Mouse (Mus musculus): ENCODE data around the gene Hist1h1d.
"Not testable (repeated sequence)": the region's sequence is repeated elsewhere in the genome, so short reads cannot be mapped to it uniquely, and the experiment has no call there.

Hist1h1d gene

DNA sequence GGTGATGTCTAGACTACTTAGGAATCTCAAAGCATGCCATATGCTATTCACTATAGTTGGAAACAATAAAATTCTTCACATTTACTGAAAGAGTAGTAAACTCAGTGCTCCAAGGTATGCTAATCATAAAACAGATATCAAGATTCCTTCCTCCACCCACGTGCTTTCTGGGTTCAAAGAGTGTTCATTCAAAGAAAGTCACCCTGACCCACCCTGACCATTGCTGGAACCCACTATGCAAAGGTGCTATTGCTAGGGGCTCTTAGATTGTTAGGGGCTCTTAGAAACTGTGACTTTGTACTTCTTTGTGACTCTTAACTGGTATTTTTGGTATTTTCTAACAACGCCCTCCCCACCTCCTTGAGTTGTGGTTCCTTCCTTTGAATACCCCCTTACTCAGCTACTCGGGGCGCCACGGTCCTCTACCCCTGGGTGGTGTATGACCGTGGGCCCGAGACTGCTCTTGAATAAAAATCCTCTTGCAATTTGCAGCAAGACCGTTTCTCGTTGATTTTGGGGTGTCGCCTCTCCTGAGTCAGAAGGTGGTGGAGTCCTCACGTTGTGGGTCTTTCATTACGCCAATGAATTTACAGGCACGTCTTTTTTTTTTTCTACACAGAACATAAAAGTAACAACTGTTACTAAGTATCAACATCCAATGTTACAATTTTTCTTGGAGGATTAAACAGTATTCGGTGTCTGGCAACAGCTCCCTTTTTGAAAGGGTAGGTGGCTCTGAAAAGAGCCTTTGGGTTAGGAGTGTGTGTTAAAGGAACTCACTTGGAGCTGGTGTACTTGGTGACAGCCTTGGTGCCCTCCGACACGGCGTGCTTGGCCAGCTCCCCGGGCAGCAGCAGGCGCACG, 20.2 kb downstream of the Hist1h1d start:
- DNase-seq (ENCODE audit: extremely low spot score, low spot score): not testable (repeated sequence)

DNA sequence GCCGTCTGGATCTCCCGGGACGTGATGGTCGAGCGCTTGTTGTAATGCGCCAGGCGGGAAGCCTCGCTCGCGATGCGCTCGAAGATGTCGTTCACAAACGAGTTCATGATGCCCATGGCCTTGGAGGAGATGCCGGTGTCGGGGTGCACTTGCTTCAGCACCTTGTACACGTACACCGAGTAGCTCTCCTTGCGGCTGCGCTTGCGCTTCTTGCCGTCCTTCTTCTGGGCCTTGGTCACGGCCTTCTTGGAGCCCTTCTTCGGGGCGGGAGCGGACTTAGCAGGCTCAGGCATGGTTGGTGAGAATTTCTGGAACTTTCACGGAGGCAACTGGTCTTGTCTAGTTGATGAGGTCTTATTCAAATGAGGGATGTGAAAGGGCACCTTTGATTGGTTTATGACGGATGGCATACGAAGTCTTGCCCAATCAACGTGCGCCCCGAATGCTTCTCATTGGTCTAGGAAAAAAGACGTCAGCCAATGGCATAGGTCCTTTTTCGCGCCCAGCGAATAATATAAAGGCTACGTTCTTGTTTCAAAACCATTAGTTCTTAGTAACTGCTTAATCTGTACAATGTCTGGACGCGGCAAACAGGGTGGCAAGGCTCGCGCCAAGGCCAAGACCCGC, 20.9 kb downstream of the Hist1h1d start, which contains the start of the genes Hist1h2bf and Hist1h2ad:
Gene Hist1h2bf (minus strand): TSS at position 299 of the 627 bp plus-strand sequence.
Gene Hist1h2ad (plus strand): TSS at position 484 of the 627 bp plus-strand sequence.
- DNase-seq (ENCODE audit: extremely low spot score, low spot score): peak; percentile 83

DNA sequence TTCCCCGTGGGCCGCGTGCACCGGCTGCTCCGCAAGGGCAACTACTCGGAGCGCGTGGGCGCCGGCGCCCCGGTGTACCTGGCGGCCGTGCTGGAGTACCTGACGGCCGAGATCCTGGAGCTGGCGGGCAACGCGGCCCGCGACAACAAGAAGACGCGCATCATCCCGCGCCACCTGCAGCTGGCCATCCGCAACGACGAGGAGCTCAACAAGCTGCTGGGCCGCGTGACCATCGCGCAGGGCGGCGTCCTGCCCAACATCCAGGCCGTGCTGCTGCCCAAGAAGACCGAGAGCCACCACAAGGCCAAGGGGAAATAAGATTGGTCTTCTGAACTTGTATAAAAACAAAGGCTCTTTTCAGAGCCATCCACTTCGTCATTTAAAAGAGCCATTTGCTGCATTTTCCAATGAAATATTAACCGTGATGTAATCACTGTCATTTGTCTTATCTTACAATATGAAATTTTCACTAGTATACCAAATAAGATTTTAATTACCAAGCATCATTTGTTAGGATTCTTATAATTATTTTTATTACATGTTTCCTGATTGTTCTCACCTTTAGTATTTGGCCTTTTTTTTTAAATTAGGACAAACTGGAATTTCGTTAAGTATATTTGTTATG, 21.6 kb downstream of the Hist1h1d start:
- DNase-seq (ENCODE audit: extremely low spot score, low spot score): not testable (repeated sequence)

DNA sequence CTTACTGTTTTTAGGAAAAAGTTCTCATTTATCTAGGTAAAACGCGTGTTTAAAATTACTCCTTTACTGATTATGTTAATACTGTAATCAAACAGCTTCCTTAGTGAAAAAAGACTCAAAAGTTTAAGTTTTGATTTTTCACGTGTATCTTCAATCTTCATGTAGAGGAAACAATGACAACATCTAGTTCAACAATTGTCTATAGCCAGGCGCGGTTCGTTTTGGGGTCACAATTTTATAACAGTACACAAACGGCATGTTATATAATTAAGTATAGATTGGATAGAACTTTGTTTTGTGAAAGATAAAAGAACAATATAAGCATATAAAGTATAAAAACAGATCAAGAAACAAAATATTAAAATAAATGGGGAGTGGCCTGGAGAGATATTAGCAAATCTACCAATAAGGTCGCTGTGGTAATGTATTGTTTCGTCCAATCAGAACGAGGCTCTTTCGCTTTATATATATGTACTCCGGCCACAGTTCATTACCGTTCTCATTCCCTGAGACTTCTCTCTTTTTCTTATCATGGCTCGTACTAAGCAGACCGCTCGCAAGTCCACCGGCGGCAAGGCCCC, 22.3 kb downstream of the Hist1h1d start, which contains the start of gene Hist1h3d:
Gene Hist1h3d (plus strand): TSS at position 493 of the 581 bp plus-strand sequence.
- DNase-seq (ENCODE audit: extremely low spot score, low spot score): peak; percentile 65

DNA sequence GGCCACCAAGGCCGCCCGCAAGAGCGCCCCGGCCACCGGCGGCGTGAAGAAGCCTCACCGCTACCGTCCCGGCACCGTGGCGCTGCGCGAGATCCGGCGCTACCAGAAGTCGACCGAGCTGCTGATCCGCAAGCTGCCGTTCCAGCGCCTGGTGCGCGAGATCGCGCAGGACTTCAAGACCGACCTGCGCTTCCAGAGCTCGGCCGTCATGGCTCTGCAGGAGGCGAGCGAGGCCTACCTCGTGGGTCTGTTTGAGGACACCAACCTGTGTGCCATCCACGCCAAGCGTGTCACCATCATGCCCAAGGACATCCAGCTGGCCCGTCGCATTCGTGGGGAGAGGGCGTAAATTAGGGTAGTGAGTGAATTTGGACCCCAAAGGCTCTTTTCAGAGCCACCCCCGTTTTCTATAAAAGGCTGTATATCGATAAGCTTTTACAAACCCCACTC, 22.8 kb downstream of the Hist1h1d start:
- DNase-seq (ENCODE audit: extremely low spot score, low spot score): not testable (repeated sequence)

DNA sequence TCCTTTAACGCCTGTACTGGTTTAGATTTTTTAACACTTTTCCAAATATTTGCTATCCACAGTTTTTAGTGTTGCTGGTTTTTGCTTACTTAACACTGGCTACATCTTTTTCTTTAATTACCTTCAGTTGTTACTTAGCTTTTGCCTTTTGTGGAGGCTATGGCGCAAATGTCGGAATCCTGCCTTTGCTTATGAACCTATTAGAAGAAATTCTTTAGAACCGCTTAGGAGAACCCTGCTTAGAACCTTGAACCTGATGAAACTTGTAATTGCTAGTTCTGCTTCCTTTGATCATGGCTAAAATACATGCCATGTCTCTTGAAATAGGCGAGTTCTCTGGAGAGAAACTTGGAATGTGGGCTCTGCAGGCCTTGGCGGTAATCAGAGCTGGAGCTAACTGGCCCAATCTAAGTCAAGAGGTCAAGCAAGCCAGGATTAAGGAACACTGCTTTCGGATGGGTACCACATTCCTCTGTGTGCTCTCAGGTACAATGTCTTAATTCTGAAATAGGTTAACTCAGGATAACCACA, 23.4 kb downstream of the Hist1h1d start:
- peak; percentile 52 for DNase-seq (ENCODE audit: extremely low spot score, low spot score)

DNA sequence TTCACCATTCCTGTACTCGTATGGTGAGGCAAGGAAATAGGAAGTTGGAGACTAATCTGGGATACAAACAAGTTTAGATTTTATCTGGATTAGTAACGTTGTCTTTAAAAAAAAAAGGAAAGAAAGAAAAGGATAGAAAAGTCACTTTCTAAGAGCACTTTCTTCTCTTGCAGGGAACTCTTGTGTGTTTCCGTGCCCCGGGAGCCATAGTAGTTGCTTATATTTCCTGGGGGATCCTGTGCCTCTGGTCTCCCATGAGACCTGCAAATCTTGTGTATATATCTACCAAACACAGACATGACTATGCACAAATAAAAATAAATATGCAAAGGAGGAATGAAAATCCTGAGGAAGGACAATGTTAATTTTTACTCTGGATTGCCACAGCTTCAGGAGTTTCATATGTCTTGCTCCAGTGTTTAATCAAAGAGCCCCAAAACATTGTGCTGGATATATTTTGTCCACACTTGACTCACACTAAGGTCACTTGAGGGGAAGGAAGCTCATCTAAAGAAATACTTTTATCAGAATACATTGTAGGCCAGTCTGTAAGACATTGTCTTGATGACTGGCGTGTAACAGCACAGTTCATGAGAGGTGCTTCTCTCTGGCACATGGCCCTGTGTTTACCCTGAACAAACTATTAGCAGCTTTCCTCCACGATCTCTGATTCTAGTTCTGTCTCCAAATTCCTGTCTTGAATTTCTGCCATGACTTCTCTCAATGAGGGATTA, 24.0 kb downstream of the Hist1h1d start:
- no peak for DNase-seq (ENCODE audit: extremely low spot score, low spot score)

DNA sequence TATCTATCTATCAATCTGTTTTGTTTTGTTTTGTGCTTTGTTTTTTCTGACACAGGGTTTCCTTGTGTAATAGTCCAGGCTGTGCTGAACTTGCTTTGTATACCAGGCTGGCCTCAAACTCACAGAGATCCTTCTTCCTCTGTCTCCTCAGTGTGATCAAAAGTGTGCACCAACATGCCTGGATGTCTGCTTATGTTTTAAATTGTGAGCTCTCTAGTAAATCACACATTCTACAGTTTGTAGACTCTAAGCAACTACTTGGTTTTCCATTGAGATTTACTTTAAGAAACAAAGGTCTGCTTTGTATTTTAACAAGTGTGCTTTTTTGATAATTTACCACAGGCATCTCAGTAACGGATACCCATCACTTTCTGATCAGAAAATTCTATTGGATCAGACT, 24.8 kb downstream of the Hist1h1d start:
- DNase-seq (ENCODE audit: extremely low spot score, low spot score): no peak

DNA sequence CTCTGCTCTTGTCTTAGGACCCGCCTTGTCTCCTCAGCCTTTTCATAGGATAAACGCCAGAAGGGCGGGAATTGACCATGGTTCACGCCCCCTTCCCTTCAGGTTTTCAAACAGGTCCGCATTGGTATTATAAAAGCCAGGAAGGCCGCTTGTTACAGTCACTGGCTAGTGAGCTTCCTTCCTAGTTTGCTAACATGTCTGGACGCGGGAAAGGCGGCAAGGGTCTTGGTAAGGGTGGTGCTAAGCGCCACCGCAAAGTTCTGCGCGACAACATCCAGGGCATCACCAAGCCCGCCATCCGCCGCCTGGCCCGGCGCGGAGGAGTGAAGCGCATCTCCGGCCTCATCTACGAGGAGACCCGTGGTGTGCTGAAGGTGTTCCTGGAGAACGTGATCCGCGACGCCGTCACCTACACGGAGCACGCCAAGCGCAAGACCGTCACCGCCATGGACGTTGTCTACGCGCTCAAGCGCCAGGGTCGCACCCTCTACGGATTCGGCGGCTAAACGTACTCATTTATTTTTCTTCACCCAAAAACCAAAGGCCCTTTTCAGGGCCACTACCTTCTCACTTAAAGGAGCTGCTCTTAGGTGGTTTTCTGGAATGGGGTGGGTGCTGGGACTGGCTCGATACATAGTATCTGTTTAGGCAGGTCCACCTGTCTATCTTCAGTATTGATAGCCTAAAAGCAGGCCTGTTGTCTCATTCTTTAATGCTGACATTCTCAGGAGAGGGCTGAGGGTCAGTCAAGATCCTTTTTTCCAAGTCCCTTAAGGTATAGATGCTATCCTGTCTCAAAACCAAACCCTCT, 28.6 kb downstream of the Hist1h1d start, which contains the start of gene Hist1h4d:
Gene Hist1h4d (plus strand): TSS at position 191 of the 811 bp plus-strand sequence.
- DNase-seq (ENCODE audit: extremely low spot score, low spot score): peak; percentile 98

DNA sequence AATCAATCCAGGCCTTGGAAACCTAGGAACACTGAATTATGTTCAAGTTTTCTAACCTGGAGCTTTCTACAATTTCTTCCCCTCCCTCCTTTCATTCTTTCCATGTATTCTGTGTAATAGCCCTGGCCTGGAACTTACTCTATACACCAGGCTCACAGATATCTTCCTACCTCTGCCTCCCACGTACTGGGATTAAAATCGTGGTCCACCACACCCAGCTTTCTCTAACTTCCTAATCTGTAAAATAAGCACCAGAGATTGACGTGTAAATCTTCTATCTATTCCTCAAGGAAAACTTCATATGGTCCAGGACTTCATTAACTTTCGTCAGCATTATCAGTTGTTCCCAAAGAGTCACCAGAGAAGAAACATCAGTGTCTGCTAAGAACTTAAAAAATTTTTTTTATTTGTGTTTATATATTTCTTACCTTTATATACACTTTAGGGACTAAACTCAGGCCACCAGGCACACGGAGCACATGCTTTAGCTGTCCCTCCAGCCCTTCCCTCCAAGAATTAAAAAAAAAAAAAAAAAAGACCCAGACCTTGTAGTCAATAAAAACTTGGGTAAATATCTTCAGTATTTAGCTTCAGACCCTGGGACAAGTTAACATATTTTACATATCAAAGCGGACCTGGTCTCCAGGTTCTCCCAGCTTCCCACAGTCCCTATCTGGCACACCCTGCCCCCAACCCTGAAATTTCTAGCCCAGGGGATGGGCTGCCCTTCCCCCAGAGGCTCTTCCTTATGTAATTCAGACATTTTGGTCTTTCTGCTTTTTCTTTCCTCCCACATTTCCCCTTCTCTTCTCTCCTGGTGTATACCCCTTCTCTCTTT, 29.4 kb downstream of the Hist1h1d start:
- peak; percentile 43 for DNase-seq (ENCODE audit: extremely low spot score, low spot score)

DNA sequence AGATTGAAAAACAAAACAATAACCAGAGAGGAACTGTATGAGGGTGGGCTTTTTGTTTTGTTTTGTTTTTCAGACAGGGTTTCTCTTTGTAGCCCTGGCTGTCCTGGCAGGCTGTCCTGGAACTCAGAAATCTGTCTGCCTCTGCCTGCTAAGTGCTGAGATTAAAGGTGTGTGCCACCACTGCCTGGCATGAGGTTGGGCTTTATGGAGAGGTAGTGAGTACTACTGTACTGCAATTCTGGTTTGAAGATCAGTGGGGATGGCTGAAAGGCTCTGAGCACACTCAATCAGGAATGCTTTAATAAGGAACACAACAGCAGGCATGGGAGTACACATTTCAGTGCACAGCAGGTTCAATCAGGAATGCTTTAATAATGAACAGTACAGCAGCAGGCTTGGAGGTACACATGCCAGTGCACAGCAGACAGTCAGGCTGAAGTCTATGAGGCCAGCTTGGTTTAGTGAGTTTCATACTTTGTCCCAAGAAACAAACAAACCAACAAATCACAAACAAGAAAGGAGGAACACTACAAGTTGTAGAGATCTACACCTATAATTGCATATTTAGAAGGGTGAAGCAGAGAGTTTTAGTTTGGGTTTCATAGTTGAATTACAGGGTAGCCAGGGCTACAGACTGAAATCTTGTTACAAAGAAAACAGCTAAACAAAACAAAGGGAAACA, 30.5 kb downstream of the Hist1h1d start:
- no peak for DNase-seq (ENCODE audit: extremely low spot score, low spot score)

DNA sequence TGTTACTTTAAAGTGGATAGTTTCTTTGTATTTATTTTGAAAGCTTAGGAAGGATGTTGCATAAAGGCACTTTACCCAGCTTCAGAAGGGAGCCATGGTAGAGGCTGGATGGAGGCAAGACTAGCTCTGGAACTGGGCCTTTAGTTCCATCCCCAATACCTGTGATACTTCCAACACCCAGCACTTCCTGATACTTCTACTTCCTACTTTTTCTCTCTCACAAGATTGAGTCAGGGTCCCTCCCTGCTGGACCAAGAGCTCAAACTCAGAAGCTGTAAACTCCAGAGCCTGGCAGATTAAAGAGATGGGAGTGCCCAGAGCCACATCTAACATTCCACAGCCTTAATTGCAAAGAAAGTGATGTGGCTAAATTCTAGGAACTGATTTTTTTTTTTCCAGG, 31.3 kb downstream of the Hist1h1d start:
- DNase-seq (ENCODE audit: extremely low spot score, low spot score): peak; percentile 40

DNA sequence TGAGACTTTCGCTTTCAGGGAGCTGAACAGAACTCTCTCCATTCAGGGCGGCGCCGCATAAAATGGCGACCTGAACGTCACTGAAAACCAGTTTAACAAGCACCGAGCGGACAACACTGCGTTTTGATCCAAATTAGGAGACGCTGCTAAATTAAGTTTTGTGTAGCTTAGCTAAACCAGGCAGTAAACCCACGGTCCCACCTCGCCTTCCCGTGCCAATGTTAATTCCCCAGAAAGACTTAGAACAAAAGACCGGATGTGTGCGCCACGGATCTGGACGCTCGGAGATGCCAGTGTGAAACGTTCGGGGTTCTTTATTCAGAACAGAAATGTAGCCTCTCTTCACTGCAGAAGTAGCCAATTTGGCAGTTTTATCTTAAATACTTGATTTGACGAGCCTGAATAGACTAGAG, 32.0 kb downstream of the Hist1h1d start:
- DNase-seq (ENCODE audit: extremely low spot score, low spot score): peak; percentile 80

DNA sequence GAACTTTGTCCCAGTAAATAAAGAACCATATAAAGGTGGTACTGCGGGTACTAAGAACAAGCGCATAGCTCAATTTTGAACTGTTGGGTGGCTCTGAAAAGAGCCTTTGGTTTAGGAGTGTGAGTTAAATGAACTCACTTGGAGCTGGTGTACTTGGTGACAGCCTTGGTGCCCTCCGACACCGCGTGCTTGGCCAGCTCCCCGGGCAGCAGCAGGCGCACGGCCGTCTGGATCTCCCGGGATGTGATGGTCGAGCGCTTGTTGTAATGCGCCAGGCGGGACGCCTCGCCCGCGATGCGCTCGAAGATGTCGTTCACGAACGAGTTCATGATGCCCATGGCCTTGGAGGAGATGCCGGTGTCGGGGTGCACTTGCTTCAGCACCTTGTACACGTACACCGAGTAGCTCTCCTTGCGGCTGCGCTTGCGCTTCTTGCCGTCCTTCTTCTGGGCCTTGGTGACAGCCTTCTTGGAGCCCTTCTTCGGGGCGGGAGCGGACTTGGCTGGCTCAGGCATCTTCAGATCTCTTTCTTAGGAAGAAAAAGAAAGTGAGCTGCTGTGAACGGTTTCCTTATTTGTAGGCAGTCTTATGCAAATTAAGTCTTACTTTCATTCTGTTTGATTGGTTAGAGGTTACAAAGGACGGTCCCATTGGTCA, 32.5 kb downstream of the Hist1h1d start:
- DNase-seq (ENCODE audit: extremely low spot score, low spot score): peak; percentile 66

DNA sequence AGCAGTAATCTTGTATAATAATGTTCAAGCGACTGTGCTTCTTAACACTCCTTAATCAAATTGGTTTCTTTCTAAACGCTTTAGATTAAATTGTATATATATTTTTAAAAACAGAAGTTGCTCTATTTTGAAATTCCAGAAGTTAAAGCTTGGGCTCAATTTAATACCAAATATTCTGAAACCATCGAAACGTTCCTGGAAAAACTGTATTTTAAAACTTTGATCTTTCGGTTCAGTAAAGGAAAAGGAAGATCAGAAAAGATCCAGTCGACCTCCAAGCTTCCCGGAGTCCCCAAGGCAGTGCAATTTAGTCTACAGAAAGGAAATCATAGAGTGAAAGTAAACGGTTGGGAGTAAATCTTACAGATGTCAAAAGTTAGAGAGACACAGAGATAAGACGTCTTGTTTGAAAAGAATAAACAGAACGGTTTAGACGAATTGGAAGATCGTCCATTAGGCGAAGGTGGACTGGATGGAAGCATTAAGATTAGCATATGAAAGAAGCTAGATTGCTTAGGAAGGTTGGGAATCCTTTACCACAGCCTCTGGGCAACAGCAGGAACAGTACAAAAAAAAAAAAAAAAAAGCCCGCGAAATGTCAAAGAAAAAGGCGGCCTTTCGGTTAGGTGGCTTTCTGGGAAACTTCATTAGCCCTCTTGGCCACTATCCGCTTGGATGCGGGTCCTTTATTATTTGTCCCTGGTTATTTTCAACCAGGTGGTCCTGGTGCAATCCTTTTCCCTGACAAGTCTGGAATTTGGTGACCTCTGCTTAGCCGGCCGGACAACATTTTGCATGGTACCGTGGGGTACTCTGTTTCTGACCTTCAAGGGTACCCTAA, 33.3 kb downstream of the Hist1h1d start:
- DNase-seq (ENCODE audit: extremely low spot score, low spot score): peak; percentile 47

DNA sequence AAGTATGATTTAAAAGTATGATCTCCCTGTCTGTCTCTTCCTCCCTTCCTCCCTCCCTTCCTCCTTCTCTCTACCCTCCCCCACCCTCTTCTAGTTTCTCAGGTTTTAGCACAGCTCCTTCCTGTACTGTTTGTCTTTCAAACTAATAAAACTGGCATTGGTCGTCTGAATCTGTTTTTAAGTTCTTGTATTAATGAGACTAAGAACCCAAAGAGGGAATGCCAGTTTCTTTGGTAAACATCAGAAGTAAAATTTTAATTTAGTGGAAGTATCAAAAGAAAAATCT, 33.8 kb downstream of the Hist1h1d start:
- DNase-seq (ENCODE audit: extremely low spot score, low spot score): no peak

DNA sequence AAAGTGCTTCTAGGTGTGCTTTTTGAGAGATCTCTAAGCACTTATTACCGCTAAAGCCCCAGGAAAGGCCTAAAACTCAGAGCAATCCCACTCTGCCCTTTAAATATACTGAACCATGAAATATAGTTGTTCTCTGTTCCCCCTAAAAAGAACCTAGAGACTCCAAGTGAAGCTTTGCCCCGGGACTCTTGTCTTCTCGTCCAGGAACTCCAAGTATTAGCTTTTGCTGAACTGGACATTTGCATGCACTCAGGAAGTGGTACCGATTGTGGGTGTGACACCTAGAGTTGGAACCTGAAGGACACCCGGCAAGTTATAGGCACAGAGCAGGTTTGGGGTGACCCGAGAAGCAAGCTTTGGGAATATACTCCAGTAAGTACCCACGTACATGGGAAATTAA, 38.1 kb downstream of the Hist1h1d start:
- no peak for DNase-seq (ENCODE audit: extremely low spot score, low spot score)
